Mouse (Mus musculus): ENCODE data around the gene Gm9507. TPM values are rescaled to one million over a fixed set of nuclear protein-coding genes. Genes with fewer than 3 reads are reported as not detected.

Gene Gm9507
- not detected in 2 replicates for polyA plus RNA-seq (2015; fragmentation: Nextera tagmentation; extraction: Ambion mirVana)

GRCm38 (mm10) chr10:77811743-77812142 lies at the start of gene Gm9507:
Gene Gm9507, minus strand, starts transcription at chr10:77811843.
- H3K9me3 ChIP-seq (replicated peaks; ENCODE audit: control insufficient read depth, low read length): peaks cover 8% of the 10 kb centered on the region
- no peaks in the 10 kb centered on the region for H3K36me3 ChIP-seq (ENCODE audit: control insufficient read depth, insufficient read depth)
- WGBS: 76% methylated on average over 5 of the region's 5 CpGs
- no peak within 1 kb of the TSS for H3K4me2 ChIP-seq (ENCODE audit: low read depth, low read length)
- H3K4me1 ChIP-seq (ENCODE audit: control insufficient read depth, insufficient read depth, low read length): no peaks in the 10 kb centered on the region
- no peak within 1 kb of the TSS for H3K9ac ChIP-seq (ENCODE audit: low read length)
- H3K4me3 ChIP-seq (ENCODE audit: low read length): no peak within 1 kb of the TSS
- ATAC-seq (replicated peaks; ENCODE audit: extremely low read depth, insufficient read depth, low FRiP score): no peak
- H3K27me3 ChIP-seq (ENCODE audit: control insufficient read depth, insufficient read depth, low read length): no peaks in the 10 kb centered on the region
- no peak within 1 kb of the TSS for H3K27ac ChIP-seq (ENCODE audit: low read length)

GRCm38 (mm10) chr10:77852559-77852958 lies 40.9 kb upstream of the Gm9507 start, which contains the start of gene Gm10318:
Gene Gm10318, plus strand, starts transcription at chr10:77852859.
- no peak within 1 kb of the TSS for H3K4me2 ChIP-seq (ENCODE audit: low read depth, low read length)
- ATAC-seq (replicated peaks; ENCODE audit: extremely low read depth, insufficient read depth, low FRiP score): no peak
- H3K27me3 ChIP-seq (ENCODE audit: control insufficient read depth, insufficient read depth, low read length): no peaks in the 10 kb centered on the region
- H3K4me3 ChIP-seq (ENCODE audit: low read length): no peak within 1 kb of the TSS
- no peak within 1 kb of the TSS for H3K9ac ChIP-seq (ENCODE audit: low read length)
- no peaks in the 10 kb centered on the region for H3K4me1 ChIP-seq (ENCODE audit: control insufficient read depth, insufficient read depth, low read length)
- no peaks in the 10 kb centered on the region for H3K36me3 ChIP-seq (ENCODE audit: control insufficient read depth, insufficient read depth)
- H3K27ac ChIP-seq (ENCODE audit: low read length): no peak within 1 kb of the TSS
- no peaks in the 10 kb centered on the region for H3K9me3 ChIP-seq (replicated peaks; ENCODE audit: control insufficient read depth, low read length)
- WGBS: 61% methylated on average over 9 of the region's 9 CpGs

- H3K4me2 ChIP-seq (ENCODE audit: low read depth, low read length): no peak overlapping the region
- 79% methylated on average over 2 of the region's 2 CpGs for WGBS
- no peaks in the 10 kb centered on the region for H3K4me1 ChIP-seq (ENCODE audit: control insufficient read depth, insufficient read depth, low read length)
- no peaks in the 10 kb centered on the region; the same call in 1 of the 2 replicates for H3K36me3 ChIP-seq (ENCODE audit: control insufficient read depth, insufficient read depth)
- peaks cover 12% of the 10 kb centered on the region for H3K9me3 ChIP-seq (replicated peaks; ENCODE audit: control insufficient read depth, low read length)
- no peak overlapping the region for H3K9ac ChIP-seq (ENCODE audit: low read length)
- no peak for ATAC-seq (replicated peaks; ENCODE audit: extremely low read depth, insufficient read depth, low FRiP score)
- H3K27ac ChIP-seq (ENCODE audit: low read length): no peak overlapping the region
- no peak overlapping the region for H3K4me3 ChIP-seq (ENCODE audit: low read length)
- no peaks in the 10 kb centered on the region for H3K27me3 ChIP-seq (ENCODE audit: control insufficient read depth, insufficient read depth, low read length)
Observed at GRCm38 (mm10) chr10:77847538-77847937, 35.9 kb upstream of the Gm9507 start.

- 21% methylated on average over 2 of the region's 2 CpGs for WGBS
- ATAC-seq (replicated peaks; ENCODE audit: extremely low read depth, insufficient read depth, low FRiP score): no peak
Observed at GRCm38 (mm10) chr10:77846961-77847360, 35.3 kb upstream of the Gm9507 start.

GRCm38 (mm10) chr10:77846503-77846902 lies 34.9 kb upstream of the Gm9507 start, which contains the start of gene Gm36176:
Gene Gm36176, plus strand, starts transcription at chr10:77846803.
- H3K36me3 ChIP-seq (ENCODE audit: control insufficient read depth, insufficient read depth): no peaks in the 10 kb centered on the region; the same call in 1 of the 2 replicates
- no peaks in the 10 kb centered on the region for H3K27me3 ChIP-seq (ENCODE audit: control insufficient read depth, insufficient read depth, low read length)
- H3K4me3 ChIP-seq (ENCODE audit: low read length): no peak within 1 kb of the TSS
- H3K9me3 ChIP-seq (replicated peaks; ENCODE audit: control insufficient read depth, low read length): peaks cover 13% of the 10 kb centered on the region
- ATAC-seq (replicated peaks; ENCODE audit: extremely low read depth, insufficient read depth, low FRiP score): no peak
- no peak within 1 kb of the TSS for H3K4me2 ChIP-seq (ENCODE audit: low read depth, low read length)
- no peak within 1 kb of the TSS for H3K9ac ChIP-seq (ENCODE audit: low read length)
- H3K4me1 ChIP-seq (ENCODE audit: control insufficient read depth, insufficient read depth, low read length): no peaks in the 10 kb centered on the region
- WGBS: 55% methylated on average over 3 of the region's 3 CpGs
- H3K27ac ChIP-seq (ENCODE audit: low read length): no peak within 1 kb of the TSS

More at GRCm38 (mm10) chr10:77846961-77847360, 35.3 kb upstream of the Gm9507 start:
- Histone ChIP-seq H3K9ac (ENCODE audit: low read length) (no peak overlapping the region), H3K27me3 (ENCODE audit: control insufficient read depth, insufficient read depth, low read length) (no peaks in the 10 kb centered on the region), H3K27ac (ENCODE audit: low read length) (no peak overlapping the region), H3K4me3 (ENCODE audit: low read length) (no peak overlapping the region), H3K4me2 (ENCODE audit: low read depth, low read length) (no peak overlapping the region), H3K9me3 (replicated peaks; ENCODE audit: control insufficient read depth, low read length) (peaks cover 12% of the 10 kb centered on the region), H3K36me3 (ENCODE audit: control insufficient read depth, insufficient read depth) (no peaks in the 10 kb centered on the region; the same call in 1 of the 2 replicates), H3K4me1 (ENCODE audit: control insufficient read depth, insufficient read depth, low read length) (no peaks in the 10 kb centered on the region)

GRCm38 (mm10) chr10:77839006-77839405 lies 27.4 kb upstream of the Gm9507 start:
- Histone ChIP-seq H3K9me3 (replicated peaks; ENCODE audit: control insufficient read depth, low read length) (peaks cover 16% of the 10 kb centered on the region), H3K4me1 (ENCODE audit: control insufficient read depth, insufficient read depth, low read length) (no peaks in the 10 kb centered on the region), H3K4me2 (ENCODE audit: low read depth, low read length) (no peak overlapping the region), H3K4me3 (ENCODE audit: low read length) (no peak overlapping the region), H3K9ac (ENCODE audit: low read length) (no peak overlapping the region), H3K27ac (ENCODE audit: low read length) (no peak overlapping the region), H3K36me3 (ENCODE audit: control insufficient read depth, insufficient read depth) (no peaks in the 10 kb centered on the region; the same call in 1 of the 2 replicates), H3K27me3 (ENCODE audit: control insufficient read depth, insufficient read depth, low read length) (no peaks in the 10 kb centered on the region)
- no peak for ATAC-seq (replicated peaks; ENCODE audit: extremely low read depth, insufficient read depth, low FRiP score)
- 63% methylated on average over 6 of the region's 6 CpGs for WGBS

GRCm38 (mm10) chr10:77835647-77836046 lies 24.0 kb upstream of the Gm9507 start, which contains the start of gene Krtap10-10:
Gene Krtap10-10, plus strand, starts transcription at chr10:77835947.
- WGBS: 59% methylated on average over 9 of the region's 9 CpGs
- H3K4me3 ChIP-seq (ENCODE audit: low read length): no peak within 1 kb of the TSS
- no peaks in the 10 kb centered on the region for H3K27me3 ChIP-seq (ENCODE audit: control insufficient read depth, insufficient read depth, low read length)
- H3K9me3 ChIP-seq (replicated peaks; ENCODE audit: control insufficient read depth, low read length): peaks cover under 1% of the 10 kb centered on the region; the same call in 1 of the 2 replicates
- ATAC-seq (replicated peaks; ENCODE audit: extremely low read depth, insufficient read depth, low FRiP score): no peak
- no peaks in the 10 kb centered on the region for H3K36me3 ChIP-seq (ENCODE audit: control insufficient read depth, insufficient read depth)
- H3K4me1 ChIP-seq (ENCODE audit: control insufficient read depth, insufficient read depth, low read length): no peaks in the 10 kb centered on the region
- no peak within 1 kb of the TSS for H3K4me2 ChIP-seq (ENCODE audit: low read depth, low read length)
- H3K27ac ChIP-seq (ENCODE audit: low read length): no peak within 1 kb of the TSS
- no peak within 1 kb of the TSS for H3K9ac ChIP-seq (ENCODE audit: low read length)

GRCm38 (mm10) chr10:77826951-77827350 lies 15.3 kb upstream of the Gm9507 start, which contains the start of gene Krtap10-4:
Gene Krtap10-4, minus strand, starts transcription at chr10:77827095.
- no peak for ATAC-seq (replicated peaks; ENCODE audit: extremely low read depth, insufficient read depth, low FRiP score)

GRCm38 (mm10) chr10:77819203-77819602 lies 7.6 kb upstream of the Gm9507 start:
- no peak overlapping the region for H3K27ac ChIP-seq (ENCODE audit: low read length)
- 42% methylated on average over 4 of the region's 4 CpGs for WGBS
- H3K9ac ChIP-seq (ENCODE audit: low read length): no peak overlapping the region
- H3K9me3 ChIP-seq (replicated peaks; ENCODE audit: control insufficient read depth, low read length): no peaks in the 10 kb centered on the region; the same call in 1 of the 2 replicates
- no peak overlapping the region for H3K4me2 ChIP-seq (ENCODE audit: low read depth, low read length)
- no peak overlapping the region for H3K4me3 ChIP-seq (ENCODE audit: low read length)
- H3K4me1 ChIP-seq (ENCODE audit: control insufficient read depth, insufficient read depth, low read length): no peaks in the 10 kb centered on the region
- no peaks in the 10 kb centered on the region for H3K36me3 ChIP-seq (ENCODE audit: control insufficient read depth, insufficient read depth)
- no peak for ATAC-seq (replicated peaks; ENCODE audit: extremely low read depth, insufficient read depth, low FRiP score)
- H3K27me3 ChIP-seq (ENCODE audit: control insufficient read depth, insufficient read depth, low read length): no peaks in the 10 kb centered on the region

More at GRCm38 (mm10) chr10:77826951-77827350, 15.3 kb upstream of the Gm9507 start, which contains the start of gene Krtap10-4:
- Histone ChIP-seq H3K4me2 (ENCODE audit: low read depth, low read length) (no peak within 1 kb of the TSS), H3K27me3 (ENCODE audit: control insufficient read depth, insufficient read depth, low read length) (no peaks in the 10 kb centered on the region), H3K9ac (ENCODE audit: low read length) (no peak within 1 kb of the TSS), H3K4me1 (ENCODE audit: control insufficient read depth, insufficient read depth, low read length) (no peaks in the 10 kb centered on the region), H3K36me3 (ENCODE audit: control insufficient read depth, insufficient read depth) (no peaks in the 10 kb centered on the region), H3K9me3 (replicated peaks; ENCODE audit: control insufficient read depth, low read length) (peaks cover 3% of the 10 kb centered on the region; the same call in 1 of the 2 replicates), H3K4me3 (ENCODE audit: low read length) (no peak within 1 kb of the TSS), H3K27ac (ENCODE audit: low read length) (no peak within 1 kb of the TSS)
- 52% methylated on average over 6 of the region's 6 CpGs for WGBS
